Mouse (Mus musculus) heart, adult 2 months (tissue): ENCODE measurements at regions not wholly inside any gene's neighbourhood (a gene's known extent, or its start where the extent isn't known, plus 50 kb on each side); places are given as distances from the start of the nearest gene placed in this dataset.

Experiments
- CTCF ChIP-seq: fragments of 200-600 bp; IDR thresholded peaks from 2 replicates; pipeline ENCODE4 v1.8.1; 2022; ENCODE audit warnings: antibody characterized with exemption, mild to moderate bottlenecking, moderate library complexity
- EP300 ChIP-seq: fragments of 200-500 bp; IDR thresholded peaks from 2 replicates; pipeline ENCODE4 v1.6.1; 2011; ENCODE audit warnings: low read depth, low read length, control low read depth; ENCODE audit not compliant: insufficient read depth

- no peak for TF ChIP-seq CTCF
- TF ChIP-seq EP300, result no peak
Measured at GRCm38 (mm10) chr17:79505565-79505964, 106.1 kb upstream of the Rmdn2 start.
